Mouse (Mus musculus) kidney, adult 2 months (tissue): Measurements from ENCODE around the gene Rcn2.

Experiments
- CTCF ChIP-seq: fragments of 200-500 bp; conservative IDR thresholded peaks from 2 replicates; pipeline ENCODE4 v1.5.1; 2011; ENCODE audit warnings: low read depth, mild to moderate bottlenecking, control low read depth, low read length, moderate library complexity, mixed read lengths; ENCODE audit not compliant: insufficient read depth, insufficient read length
- POLR2A ChIP-seq: fragments of 200-500 bp; IDR thresholded peaks from one replicate; pipeline ENCODE4 v1.6.1; 2011; ENCODE audit warnings: low read depth, low read length, control low read depth

DNA sequence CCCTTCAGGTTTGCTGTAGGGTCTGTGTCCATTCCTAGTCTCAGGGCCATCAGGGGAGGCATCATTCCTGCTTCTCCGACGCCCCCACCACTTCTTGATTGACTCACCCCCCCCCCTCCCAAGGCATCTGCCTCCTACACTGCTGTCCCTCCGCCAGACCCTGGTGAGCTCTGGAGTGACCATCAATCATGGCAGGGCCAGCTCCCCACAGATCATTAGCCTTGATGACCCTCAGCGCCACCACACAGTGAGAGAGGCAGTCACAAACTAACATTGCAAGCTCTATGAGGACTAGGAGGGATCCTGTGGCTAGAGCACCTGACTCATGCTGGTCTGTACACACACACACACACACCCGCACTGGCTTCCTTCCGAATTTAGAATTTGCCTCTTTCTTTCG lies 63.3 kb downstream of the Rcn2 start:
- TF ChIP-seq CTCF (no peak), POLR2A (no peak)
